Mouse (Mus musculus): ENCODE data around the gene Sesn2.
"Not testable (repeated sequence)": the region's sequence is repeated elsewhere in the genome, so short reads cannot be mapped to it uniquely, and the experiment has no call there.

Gene Sesn2

DNA sequence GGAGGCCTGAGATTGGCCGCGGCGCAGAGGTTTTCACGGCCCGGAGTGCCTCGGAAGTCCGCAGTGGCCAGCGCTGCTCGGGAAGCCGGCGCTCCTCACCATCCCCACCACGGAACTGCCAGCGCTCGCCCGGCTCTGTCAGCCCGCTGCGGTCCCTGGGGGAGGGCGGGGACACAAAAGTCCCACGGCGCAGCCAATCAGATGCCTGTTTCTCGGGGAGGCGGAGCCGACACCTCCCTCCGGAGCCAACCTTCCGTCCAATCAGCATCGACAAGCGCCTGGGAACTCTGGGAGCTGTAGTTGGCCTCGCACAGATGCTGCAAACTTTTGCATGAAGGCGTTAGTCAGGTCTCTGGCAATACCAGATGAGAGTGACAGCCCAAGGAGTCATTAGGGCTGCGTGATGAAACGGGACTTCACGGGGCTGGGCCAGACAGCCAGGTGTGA lies at the start of gene Sesn2:
TSS of gene Sesn2 (minus strand) at position 150 of the 447 bp plus-strand sequence.
- DNase-seq (ENCODE audit: low spot score), result peak; percentile 97

DNA sequence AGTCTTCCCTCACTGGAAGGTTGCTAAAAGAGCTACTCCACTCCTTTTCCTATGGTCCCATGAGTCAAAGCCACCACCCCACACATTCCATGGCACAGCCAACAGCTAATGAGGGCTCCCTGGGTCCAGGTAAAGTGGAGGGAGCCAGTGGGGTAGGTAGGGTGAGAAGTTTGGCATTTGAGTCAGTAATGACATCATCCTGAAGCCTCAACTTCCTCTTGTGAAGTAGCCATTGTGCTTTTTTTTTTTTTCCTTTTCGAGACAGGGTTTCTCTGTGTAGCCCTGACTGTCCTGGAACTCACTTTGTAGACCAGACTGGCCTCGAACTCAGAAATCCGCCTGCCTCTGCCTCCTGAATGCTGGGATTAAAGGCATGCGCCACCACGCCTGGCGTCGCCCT lies 45.2 kb upstream of the Sesn2 start:
- DNase-seq (ENCODE audit: low spot score), result not testable (repeated sequence)

DNA sequence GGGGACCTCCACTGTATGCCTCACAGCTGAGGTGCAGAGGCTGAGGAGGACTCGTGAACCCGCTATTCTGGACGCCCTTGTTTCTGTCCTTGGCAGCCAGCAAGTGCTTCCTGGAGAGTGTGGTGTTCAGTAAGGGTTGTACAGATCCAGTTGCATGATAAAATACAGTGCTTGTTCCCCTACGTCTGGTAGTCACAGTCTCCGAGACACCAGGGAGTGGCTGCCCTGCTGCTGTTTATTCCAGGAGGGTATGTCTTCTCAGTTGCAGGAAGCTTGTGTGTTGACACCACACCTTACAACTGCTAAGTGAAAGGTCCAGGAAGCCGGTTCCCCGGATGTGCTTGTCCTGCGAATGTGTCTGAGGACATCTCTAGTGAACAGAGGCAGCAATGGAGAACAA lies 44.4 kb upstream of the Sesn2 start:
- DNase-seq (ENCODE audit: low spot score), result no peak

DNA sequence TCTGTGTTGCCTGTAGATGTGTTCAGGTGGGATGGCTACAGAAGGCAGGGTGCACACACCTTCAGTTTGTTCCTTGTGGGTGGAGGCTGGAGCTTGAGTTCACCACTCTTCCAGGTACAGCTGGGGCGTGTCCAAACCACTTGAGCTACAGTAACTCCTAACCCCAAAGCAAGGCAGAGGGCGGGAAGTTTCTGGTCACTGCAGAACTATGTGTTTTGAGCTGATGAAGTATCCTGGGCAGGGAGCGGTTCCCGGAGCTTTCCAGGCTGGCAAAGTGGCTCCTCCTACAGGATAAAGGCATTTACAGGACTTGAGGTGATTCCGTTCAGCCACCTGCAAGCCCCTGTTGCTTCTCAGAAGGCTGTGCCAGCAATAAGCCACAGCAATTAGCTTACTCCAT lies 43.9 kb upstream of the Sesn2 start:
- no peak for DNase-seq (ENCODE audit: low spot score)

DNA sequence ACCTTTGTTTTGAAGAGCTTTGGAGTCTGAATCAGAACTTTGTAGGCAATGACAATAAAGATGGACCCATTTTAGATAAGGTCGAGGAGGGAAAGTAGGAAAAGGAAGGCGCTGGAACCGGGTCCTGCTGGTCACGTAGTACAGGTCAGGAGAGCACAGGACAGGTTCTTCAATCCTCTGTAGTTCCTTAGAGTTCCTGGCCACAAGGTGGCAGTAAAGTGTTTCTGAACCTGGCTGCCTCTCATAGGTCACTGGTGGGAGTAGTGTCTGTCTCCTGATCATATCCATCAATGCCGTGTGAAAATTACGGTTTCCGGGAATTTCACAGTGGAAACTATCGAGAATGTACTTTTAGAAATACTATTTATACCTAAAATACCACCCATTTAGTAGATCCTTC lies 35.5 kb upstream of the Sesn2 start:
- peak; percentile 74 for DNase-seq (ENCODE audit: low spot score)

DNA sequence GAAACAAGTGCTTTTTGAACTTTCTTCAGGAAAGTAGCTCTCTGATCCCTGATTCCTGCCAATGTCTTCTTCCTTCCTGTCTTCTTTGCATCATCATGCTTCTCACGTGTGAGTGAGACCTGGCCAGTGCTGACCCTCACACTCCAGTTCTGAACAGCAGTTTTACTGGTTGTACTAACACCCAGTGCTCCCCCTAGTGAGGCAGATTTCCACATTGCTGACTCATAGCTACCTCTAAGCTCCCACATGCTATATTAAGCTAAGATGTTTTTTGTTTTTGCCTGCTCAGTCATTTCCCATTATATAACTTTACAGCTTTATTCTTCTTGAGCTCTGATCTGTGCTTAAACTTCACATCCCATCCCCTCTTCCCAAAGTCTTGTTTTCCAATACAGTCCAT lies 32.4 kb upstream of the Sesn2 start:
- DNase-seq (ENCODE audit: low spot score), result no peak

DNA sequence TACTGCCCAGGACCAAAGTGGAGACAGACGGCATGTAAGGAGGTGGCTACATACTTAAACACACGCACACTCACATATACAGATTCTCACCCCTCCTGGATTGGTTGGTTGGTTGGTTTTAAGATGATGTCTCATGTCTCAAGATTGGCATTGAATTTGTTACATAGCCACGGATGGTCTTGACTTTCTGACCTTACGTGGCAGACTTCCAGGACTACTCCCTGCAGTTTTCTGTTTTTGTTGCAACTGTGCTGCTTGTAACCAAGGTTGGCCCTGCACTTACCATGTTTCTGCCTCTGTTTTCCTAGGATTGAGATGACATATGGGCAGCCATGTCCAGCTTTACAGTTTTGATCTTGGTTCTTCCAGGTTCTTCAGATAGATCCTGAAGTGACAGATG lies 31.1 kb upstream of the Sesn2 start:
- no peak for DNase-seq (ENCODE audit: low spot score)

DNA sequence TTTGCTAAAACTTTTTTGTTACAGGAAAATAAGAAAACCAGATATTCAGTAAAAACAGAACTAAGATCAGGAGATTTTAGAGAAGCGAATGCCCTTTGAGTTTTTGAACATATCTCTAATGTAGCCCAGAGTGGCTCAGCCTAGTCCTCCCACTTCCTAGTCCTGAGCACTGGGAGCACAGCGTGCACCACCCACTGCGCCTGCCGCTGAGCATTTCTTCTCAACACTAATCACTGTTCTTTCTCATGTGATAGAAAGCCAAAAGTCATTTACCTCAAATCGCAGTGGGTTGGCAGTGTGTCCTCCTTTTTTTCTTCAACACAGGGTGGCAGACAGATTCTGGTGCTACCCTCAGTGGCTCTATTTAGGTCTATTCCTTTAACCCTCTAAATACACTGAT lies 29.2 kb upstream of the Sesn2 start:
- no peak for DNase-seq (ENCODE audit: low spot score)

DNA sequence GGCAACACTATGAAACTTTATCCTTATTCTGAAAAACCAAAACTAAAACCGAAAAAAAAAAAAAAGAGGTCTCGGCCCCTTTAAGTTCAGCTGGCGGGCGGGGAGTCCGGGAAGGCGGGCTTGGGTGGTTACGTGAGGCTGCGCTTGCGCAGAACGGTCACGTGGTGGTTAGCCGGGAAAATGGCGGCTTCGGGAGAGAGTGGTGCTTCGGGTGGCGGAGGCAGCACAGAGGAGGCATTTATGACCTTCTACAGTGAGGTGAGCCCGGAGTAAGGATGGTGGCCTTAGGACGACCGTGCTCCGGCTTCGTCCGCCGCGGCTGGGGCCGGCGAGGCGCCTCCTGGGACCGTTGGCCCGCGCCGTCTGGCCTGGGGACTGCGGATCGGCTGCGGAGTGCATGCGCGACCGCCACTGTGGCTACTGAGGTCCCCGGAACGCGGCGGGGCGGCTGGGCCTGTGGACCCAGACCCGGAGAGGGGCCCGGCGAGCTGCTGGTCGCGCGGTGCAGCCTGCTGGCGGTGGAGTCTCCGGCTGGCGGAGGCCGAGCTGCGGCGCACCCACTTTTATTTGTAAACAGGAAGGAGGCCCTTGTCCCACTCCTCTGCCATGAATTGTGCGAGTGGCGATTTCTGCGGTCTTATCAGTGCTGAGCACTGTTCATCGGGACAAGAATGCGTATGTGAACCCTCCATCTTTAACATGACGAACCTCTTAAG lies 25.3 kb upstream of the Sesn2 start, which contains the start of gene Dnajc8:
TSS of gene Dnajc8 (plus strand) at position 145 of the 716 bp plus-strand sequence.
- peak; percentile 98 for DNase-seq (ENCODE audit: low spot score)

DNA sequence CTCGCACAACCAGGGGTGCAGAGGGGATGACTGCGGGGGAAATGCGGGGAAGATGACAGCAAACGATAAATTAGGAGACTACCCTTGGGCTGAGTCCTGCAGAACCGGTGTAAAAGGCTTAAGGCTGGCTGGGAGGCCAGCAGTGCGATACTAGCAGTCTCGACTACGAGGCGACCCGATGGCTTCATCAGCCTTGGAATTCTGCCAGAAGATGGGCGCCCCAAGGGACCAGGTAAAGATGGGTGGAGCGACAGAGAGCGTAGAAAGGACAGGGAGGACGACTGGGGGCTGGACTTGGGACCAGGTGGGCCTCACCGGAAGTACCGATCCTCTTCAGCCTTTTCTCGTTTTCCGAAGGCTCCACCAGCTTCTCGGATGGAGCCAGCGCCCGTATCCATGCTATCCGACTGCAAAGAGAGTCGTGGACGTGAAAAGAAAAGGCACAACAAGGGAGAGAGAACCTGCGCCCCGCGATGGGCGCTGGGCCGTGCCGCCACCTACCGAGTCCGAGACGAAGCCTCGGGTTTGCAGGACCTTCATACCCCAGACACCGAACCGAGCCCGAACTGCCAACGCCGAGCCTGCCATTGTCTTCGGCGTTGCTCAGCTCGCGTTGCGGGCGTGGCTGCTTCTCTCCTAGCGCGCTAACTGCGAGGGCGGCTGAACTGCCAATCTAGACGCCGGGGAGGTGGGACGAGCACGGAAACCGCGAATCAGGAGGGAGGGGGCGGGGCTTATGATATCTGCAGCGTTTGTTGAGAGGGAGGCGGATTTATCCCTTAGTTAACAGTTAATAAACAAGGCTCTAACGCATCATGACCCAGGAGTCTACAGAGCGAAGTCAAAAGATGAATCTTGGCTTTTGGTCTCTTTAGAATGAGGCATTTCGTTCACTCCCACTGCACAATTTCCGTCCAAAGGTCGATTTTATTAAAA lies 22.9 kb upstream of the Sesn2 start, which contains the start of gene Atpif1:
TSS of gene Atpif1 (minus strand) at position 679 of the 936 bp plus-strand sequence.
- peak; percentile 94 for DNase-seq (ENCODE audit: low spot score)

DNA sequence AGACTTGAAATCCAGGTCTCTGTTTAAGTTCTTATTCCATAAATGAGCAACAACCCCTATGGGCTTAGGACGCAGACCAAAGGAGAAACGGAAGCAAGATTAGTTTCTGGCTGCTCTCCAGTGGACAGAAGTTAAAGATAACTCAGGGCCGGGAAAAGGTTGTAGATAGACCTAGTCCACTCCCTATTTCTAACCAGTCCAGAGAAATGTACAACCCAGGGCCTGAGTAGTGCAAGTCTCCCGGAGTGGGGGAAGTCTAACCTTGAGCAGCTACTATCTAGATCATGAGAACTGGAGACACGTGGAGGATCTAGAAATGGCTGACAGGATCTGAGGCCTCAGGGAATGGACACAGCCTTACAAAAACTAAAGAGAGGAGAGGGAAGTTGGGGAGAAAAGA lies 22.2 kb upstream of the Sesn2 start:
- DNase-seq (ENCODE audit: low spot score), result no peak

DNA sequence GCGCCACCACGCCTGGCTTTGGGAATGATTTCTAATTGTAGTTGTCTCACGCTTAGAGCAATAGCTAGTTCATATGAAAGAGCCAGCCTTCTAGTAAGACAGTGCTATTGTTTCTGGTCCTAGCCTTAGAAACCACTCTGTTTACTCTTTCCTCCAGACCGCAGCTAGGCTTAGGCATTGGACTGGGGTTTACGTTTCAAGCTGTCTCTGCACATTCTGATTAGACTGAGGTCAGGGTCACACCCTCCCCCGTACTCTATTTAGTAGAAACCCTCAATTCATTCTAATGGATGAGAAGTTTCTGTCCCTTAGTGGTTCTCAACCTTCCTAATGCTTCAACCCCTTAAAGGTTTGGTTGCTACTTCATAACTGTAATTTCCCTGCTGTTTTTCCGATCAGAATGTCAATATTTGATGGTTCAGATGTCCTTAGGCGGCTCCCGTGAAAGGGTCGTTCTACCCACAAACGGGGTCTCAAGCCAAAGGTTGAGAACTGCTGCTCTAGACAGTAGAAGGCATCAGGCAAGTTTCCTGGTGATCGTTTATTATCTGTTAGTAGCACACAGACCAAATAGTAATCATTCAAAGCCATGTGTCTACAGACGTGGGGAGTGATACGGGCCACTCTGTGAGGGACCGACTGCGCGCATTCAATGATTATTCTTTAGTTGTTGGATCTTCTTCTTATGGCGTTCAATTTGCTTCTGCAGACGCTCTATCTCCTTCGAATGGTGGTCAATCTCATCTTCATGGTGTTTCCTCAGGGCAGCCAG lies 19.9 kb upstream of the Sesn2 start:
- DNase-seq (ENCODE audit: low spot score), result no peak

DNA sequence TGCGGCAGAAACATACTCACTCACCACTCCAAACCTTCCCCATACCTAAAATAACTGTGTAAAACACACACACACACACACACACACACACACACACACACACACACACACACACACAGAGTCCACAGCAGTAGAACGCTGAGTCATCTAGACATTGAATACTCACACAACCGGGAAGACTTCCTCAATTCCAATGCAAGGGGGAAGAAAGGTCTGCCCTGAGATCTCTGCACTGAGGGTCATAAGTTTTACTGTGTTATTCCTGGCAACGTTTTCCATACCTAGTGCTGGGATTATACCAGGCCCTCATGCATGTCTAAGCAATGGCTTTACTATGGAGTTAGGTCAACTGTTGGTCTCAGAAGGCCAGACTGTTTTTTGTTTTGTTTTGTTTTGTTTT lies 19.0 kb upstream of the Sesn2 start:
- no peak for DNase-seq (ENCODE audit: low spot score)

DNA sequence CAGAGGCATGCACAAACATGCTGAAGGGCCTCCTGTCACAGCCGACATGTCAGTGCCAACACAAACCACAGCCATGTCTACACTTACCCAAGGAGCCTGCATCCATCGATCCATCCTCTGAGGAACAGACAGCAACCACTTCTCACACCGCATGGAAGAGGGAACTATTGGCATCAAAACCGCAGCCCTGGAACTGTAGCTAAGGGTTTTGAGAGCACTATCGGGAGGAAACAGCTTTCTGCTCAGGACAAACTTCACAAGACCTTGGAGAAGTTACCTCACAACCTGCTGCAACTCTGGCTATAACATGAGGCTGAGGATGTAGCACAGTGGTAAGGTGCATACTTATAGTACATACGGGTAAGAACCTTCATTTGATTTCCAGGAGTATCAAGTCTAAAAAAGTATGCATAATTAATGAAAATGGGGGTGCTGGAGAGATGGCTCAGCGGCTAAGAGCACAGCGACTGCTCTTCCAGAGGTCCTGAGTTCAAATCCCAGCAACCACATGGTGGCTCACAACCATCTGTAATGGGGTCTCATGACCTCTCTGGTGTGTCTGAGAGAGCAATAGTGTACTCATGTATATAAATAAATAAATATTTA lies 17.7 kb upstream of the Sesn2 start:
- DNase-seq (ENCODE audit: low spot score), result no peak

DNA sequence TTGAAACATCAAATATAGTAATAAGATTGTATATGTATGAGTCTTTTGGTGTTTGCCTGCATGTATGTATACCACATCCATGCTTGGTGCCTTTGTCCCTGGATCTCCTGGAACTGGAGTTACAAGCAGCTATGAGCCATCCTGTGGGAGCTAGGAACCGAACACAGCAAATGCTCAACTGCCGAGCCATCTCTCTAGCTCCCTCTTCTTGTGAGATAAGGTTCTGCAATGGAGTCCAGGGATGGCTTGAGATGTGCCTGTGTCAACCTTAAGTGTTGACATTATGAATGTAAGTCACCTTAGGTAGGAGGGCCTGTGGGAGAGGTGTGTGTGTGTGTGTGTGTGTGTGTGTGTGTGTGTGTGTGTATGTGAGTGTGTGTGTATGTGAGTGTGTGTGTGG lies 16.4 kb upstream of the Sesn2 start:
- DNase-seq (ENCODE audit: low spot score), result no peak

DNA sequence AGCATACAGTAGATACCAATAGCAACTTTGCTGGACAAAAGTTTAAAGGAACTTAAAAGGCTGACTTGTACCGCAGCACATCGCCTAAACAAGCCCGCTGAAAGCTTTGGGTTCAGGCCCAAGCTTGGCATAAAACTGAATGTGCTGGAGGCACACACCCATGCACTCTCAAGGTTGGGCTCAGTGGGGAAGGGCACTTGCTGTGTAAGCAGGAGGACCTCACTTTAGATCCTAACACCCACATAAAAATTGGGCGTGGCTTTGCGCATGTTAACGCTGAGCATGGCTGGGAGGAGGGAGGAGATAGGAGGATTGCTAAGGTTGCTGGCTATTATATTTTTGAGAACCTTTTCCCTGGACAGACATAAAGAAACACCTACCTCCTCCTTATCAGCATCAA lies 14.5 kb upstream of the Sesn2 start:
- DNase-seq (ENCODE audit: low spot score), result no peak

DNA sequence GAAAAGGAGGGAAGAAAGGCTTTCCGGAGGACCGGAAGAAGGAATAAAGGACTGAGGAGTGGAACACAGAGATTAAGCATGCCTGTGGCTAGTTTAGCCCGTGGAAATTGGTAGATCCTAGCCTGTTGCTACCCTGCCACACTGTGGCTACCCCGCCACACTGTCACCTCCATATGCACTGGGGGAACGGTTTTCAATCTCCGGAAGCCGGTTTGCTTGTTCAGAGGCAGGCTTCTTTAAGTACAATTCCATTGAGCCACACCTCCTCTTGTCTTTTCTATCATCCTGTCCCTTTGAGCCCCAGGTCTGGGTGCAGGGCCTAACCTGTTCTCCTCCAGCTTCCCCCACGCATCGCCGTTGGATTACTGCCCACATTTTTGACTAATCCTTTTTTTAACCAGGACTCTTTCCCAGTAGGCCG lies 14.0 kb upstream of the Sesn2 start:
- peak; percentile 82 for DNase-seq (ENCODE audit: low spot score)

DNA sequence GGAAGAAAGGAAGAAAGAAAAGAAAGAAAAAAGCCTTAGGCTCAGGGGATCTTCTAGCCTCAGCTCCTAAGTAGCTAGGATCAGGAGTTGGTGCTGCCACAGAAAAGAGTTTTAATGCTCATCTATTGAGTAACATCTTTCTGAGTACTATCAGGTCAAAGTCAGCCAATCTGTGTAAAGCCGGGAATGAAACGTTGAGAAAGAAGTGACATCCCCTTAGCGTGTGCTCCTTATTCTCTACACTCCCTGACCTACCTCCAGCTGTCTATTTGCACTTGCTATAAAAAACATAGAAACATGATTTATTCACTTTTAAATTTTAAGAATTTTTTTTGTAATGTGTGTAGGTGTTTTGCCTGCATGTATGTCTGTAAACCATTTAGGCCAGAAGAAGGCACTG lies 8.9 kb upstream of the Sesn2 start:
- no peak for DNase-seq (ENCODE audit: low spot score)

DNA sequence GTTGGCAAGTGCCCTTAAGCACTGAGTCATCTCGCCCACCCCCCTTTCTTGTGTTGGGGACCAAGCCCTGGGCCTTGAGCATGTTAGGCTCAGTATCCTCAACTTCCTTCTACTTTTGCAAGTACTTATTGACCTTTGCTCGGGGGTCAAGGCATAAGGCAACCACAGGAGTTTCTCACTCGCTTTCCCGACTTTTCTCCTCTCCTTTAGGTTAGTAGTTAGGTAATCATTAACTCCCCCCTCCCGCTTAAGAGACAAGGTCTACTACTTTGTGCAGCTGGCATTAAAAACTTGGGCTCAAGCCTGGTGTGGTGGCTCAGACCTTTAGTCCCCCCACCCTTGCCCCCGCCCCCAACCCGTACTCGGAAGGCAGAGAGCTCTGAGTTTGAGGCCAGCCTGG lies 7.8 kb upstream of the Sesn2 start:
- no peak for DNase-seq (ENCODE audit: low spot score)

DNA sequence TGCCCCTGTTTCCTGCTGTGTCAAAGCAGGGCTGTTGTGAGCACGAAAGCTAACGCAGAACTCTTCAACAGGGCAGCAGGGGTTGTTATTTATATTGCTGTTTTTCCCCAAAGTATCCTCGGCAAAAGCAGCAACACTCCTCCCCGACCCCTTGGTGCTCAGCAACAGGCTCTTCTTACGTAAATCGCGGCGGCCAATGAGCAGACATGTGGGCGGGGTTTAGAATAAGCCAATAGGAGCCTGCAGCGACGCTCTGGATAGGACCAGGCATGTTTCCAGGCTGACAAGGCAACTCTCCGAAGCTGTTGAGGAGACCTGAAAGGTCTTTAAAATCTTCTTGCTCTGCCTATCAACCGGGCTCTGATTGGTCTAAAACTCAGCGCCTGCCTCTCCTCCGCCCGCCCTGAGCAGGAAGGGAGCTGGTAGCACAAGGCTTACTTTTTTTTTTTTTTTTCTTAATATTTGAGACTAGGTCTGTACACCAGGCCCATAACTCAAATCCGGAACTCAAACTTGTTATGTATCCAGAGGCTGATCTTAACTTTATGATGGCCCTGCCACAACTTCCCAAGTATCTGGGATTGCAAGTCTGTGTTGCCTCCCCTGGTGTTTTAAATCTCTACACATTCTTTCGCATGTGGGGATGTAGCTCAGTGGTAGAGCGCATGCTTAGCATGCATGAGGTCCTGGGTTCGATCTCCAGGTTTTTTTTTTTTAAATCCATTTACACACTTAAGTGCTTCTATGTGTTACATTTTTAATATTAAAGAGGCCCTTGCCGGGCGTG lies 5.3 kb upstream of the Sesn2 start:
- peak; percentile 86 for DNase-seq (ENCODE audit: low spot score)

DNA sequence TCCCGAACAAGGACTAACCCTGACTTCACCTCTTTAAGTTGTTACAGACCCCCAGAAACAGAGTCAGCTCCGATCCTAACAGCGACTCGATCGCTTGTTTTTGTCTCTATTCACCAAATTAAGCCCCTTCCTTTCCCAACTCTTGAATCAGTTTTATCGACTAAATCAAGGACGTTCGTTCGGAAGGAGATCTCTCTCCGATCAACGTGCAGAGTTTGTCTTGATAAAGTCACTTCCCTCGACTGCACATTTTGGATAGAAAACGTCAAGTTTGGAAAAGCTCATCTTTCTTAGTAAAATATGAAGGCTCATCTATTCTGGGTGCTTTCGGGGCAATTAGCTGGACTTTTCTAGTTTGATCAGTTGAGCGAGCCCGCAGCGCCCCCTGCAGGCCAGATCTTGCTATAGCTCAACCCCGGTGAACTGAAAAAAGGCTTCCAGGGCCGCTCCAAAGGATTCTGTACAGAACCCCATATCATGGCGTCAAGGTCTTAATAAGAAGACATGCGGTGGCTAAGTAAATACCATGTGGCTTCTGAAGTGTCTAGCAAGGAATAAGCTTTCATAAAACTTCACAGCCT lies 4.3 kb upstream of the Sesn2 start:
- DNase-seq (ENCODE audit: low spot score), result peak; percentile 91

Data from testis, postnatal 10 days (tissue).